Mouse (Mus musculus): Measurements from ENCODE around the gene Pum3.

DNA sequence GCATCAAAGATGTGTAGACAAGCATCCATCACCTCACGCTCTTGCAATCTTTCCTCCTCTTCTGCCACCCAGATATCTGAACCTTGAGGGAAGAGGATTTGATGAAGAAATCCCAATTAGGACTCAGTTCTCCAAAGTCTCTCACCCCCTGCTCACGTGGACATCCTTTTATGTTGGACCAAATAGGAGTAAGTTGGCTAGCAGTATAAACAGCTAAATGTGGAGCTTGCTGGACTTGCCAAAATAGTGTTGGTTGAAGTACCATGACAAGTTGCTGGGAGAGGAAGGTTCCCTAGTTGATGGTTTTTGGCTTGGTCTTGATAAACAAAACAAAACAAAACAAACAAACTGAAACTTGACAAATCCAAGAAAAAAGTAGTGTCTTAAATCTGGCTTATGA lies 59.5 kb downstream of the Pum3 start:
- no peak for TF ChIP-seq NANOG (IDR thresholded peaks at IDR 0.05; ENCODE audit: borderline replicate concordance, low read length)
- TF ChIP-seq CTCF (conservative IDR thresholded peaks at IDR 0.05; ENCODE audit: low read length): no peak
- TF ChIP-seq POU5F1 (IDR thresholded peaks at IDR 0.05; ENCODE audit: borderline replicate concordance, low read length): no peak

All from E14TG2a.4 (cell line).